Mouse (Mus musculus) midbrain, embryonic 14.5 days (tissue): ENCODE measurements at regions not wholly inside any gene's neighbourhood (a gene's known extent, or its start where the extent isn't known, plus 50 kb on each side); places are given as distances from the start of the nearest gene placed in this dataset.

ENCODE experiments used
- ATAC-seq: fragments of 200-750 bp; cut with Nextera tagmentation; 2 replicates; pipeline ENCODE4 v1.8.0; 2017; ENCODE audit warnings: moderate number of reproducible peaks, moderate library complexity; ENCODE audit not compliant: low FRiP score, low TSS enrichment
- DNase-seq: peaks from one replicate; pipeline ENCODE4 v3.0.0-alpha.2; 2015
- H3K27ac ChIP-seq: fragments of 300-500 bp; sonication (generic); replicated peaks from 2 replicates; pipeline ENCODE4 v1.5.1; 2014; ENCODE audit warnings: mild to moderate bottlenecking, low read depth, low read length, moderate library complexity
- H3K27me3 ChIP-seq: fragments of 300-500 bp; sonication (generic); 2 replicates; pipeline ENCODE4 v1.6.1; 2014; ENCODE audit warnings: low read length, control low read depth, mixed read lengths; ENCODE audit not compliant: control insufficient read depth, insufficient read depth
- H3K36me3 ChIP-seq: fragments of 300-500 bp; sonication (generic); 2 replicates; pipeline ENCODE4 v1.6.1; 2014; ENCODE audit warnings: low read length, control low read depth; ENCODE audit not compliant: control insufficient read depth, insufficient read depth
- H3K4me1 ChIP-seq: fragments of 300-500 bp; sonication (generic); 2 replicates; pipeline ENCODE4 v1.6.1; 2014; ENCODE audit warnings: mild to moderate bottlenecking, antibody characterized with exemption, low read length, control low read depth; ENCODE audit not compliant: control insufficient read depth, insufficient read depth
- H3K4me2 ChIP-seq: fragments of 300-500 bp; sonication (generic); 2 replicates; pipeline ENCODE4 v1.6.1; 2014; ENCODE audit warnings: mild to moderate bottlenecking, low read length, moderate library complexity
- H3K4me3 ChIP-seq: fragments of 300-500 bp; sonication (generic); replicated peaks from 2 replicates; pipeline ENCODE4 v1.5.1; 2014; ENCODE audit warnings: low read depth, low read length
- H3K9ac ChIP-seq: fragments of 300-500 bp; sonication (generic); replicated peaks from 2 replicates; pipeline ENCODE4 v1.6.1; 2014; ENCODE audit warnings: mild to moderate bottlenecking, low read length, moderate library complexity
- H3K9me3 ChIP-seq: fragments of 300-500 bp; sonication (generic); 2 replicates; pipeline ENCODE4 v1.6.1; 2016; ENCODE audit warnings: low read length, control low read depth, mixed read lengths; ENCODE audit not compliant: control insufficient read depth
- WGBS: fragments of 180-500 bp; shearing (Covaris S2); extraction: QIAGEN DNeasy Blood & Tissue Kit; methylation state at CpG from one replicate; pipeline ENCODE4 v1.1.7; 2014; 5-methylcytosine and 5-hydroxymethylcytosine counted together

DNA sequence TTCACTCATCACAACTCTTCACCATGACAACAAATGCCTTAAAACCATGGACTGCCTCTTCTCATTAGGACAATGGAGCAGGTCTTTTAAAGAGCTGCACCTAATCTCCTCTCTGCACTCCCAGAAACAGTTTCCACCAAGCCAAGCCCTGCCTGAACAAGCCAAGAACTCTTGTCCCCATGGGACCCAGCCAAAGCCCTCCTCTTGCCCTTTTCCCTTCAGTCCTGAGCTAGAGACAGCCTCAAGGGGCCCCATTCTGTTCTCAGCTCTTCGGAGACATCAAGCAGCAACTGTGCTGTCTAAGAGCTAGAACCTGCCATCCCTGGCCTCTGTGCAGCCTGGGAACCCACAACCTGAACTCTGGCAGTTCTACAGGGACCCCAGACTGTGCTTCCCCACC is 345.0 kb upstream of the Irak1bp1 start:
- no peak for ATAC-seq
- DNase-seq: no peak
- H3K4me3 ChIP-seq: no peak overlapping the region
- H3K4me1 ChIP-seq: no peaks in the 10 kb centered on the region
- H3K27ac ChIP-seq: no peak overlapping the region
- H3K36me3 ChIP-seq: no peaks in the 10 kb centered on the region
- H3K9ac ChIP-seq: no peak overlapping the region
- H3K27me3 ChIP-seq: no peaks in the 10 kb centered on the region
- 81% methylated on average over 1 of the region's 1 CpGs for WGBS
- no peak overlapping the region for H3K4me2 ChIP-seq
- peaks cover 3% of the 10 kb centered on the region; the same call in 1 of the 2 replicates for H3K9me3 ChIP-seq

GRCm38 (mm10) chr9:82493440-82493839 is 335.9 kb upstream of the Irak1bp1 start:
- no peak overlapping the region for H3K27ac ChIP-seq
- H3K36me3 ChIP-seq: no peaks in the 10 kb centered on the region
- no peak overlapping the region for H3K4me3 ChIP-seq
- H3K4me2 ChIP-seq: no peak overlapping the region
- DNase-seq (no peak), ATAC-seq (no peak)
- no peaks in the 10 kb centered on the region for H3K4me1 ChIP-seq
- H3K27me3 ChIP-seq: no peaks in the 10 kb centered on the region
- H3K9me3 ChIP-seq: no peaks in the 10 kb centered on the region
- H3K9ac ChIP-seq: no peak overlapping the region

GRCm38 (mm10) chr9:82510014-82510413 is 319.3 kb upstream of the Irak1bp1 start:
- Histone ChIP-seq H3K4me2 (no peak overlapping the region), H3K4me1 (no peaks in the 10 kb centered on the region), H3K4me3 (no peak overlapping the region), H3K27me3 (no peaks in the 10 kb centered on the region), H3K27ac (no peak overlapping the region), H3K9me3 (no peaks in the 10 kb centered on the region), H3K9ac (no peak overlapping the region), H3K36me3 (no peaks in the 10 kb centered on the region)
- 14% methylated on average over 2 of the region's 2 CpGs for WGBS
- no peak for ATAC-seq
- peak; percentile 58 for DNase-seq

GRCm38 (mm10) chr9:82518993-82519392 is 310.3 kb upstream of the Irak1bp1 start:
- DNase-seq (no peak), ATAC-seq (no peak)
- Histone ChIP-seq H3K27ac (no peak overlapping the region), H3K9ac (no peak overlapping the region), H3K27me3 (no peaks in the 10 kb centered on the region), H3K4me1 (no peaks in the 10 kb centered on the region), H3K4me3 (no peak overlapping the region), H3K4me2 (no peak overlapping the region), H3K9me3 (no peaks in the 10 kb centered on the region), H3K36me3 (no peaks in the 10 kb centered on the region)
- WGBS: 19% methylated on average over 1 of the region's 1 CpGs

- Histone ChIP-seq H3K36me3 (no peaks in the 10 kb centered on the region), H3K4me1 (no peaks in the 10 kb centered on the region), H3K27me3 (no peaks in the 10 kb centered on the region), H3K4me3 (no peak overlapping the region), H3K9me3 (no peaks in the 10 kb centered on the region), H3K4me2 (no peak overlapping the region), H3K27ac (no peak overlapping the region), H3K9ac (no peak overlapping the region)
- no peak for ATAC-seq
- WGBS: 80% methylated on average over 8 of the region's 8 CpGs
- no peak for DNase-seq
Measured at GRCm38 (mm10) chr9:82527867-82528385, 301.4 kb upstream of the Irak1bp1 start.

DNA sequence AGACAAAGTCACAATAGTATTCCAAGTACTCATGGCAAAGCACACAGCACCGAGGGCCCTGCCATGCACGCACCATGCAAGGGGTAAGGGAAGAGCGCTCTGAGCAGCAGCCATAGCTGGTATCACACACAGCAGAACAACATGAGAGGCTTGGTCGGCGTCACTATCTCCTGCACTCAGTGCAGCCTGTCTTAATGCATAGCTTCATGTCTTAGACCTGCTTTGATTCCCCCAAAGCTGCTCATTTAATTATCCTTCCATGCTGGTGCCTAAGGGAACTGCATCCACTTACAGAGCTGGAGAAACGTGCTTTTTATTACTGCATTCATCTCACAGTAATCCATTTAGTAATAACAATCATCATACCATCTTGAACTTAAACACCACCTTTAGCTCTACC is 276.6 kb upstream of the Irak1bp1 start:
- no peak overlapping the region for H3K4me3 ChIP-seq
- ATAC-seq: no peak
- H3K9me3 ChIP-seq: no peaks in the 10 kb centered on the region
- H3K27ac ChIP-seq: no peak overlapping the region
- no peaks in the 10 kb centered on the region for H3K27me3 ChIP-seq
- DNase-seq: no peak
- H3K9ac ChIP-seq: no peak overlapping the region
- H3K36me3 ChIP-seq: no peaks in the 10 kb centered on the region
- no peak overlapping the region for H3K4me2 ChIP-seq
- no peaks in the 10 kb centered on the region for H3K4me1 ChIP-seq
- 70% methylated on average over 6 of the region's 6 CpGs for WGBS

DNA sequence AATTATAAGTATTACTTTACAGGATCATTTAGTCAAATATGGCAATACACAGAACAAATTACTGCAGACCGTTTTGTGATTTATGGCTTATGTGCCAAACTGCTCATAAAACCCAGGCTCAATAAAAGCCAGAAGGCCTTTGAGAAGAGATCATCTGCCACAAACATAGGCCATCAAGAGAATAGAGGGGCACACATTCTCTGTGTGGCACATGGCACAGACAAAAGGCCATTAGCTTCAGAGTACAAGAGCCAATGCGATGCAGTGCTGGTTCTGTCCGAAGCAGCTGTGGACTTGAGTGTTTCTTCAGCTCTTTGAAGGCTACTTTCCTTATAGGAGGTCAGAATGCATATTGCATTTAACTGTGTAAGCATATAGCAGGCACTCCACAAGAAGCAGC is 276.1 kb upstream of the Irak1bp1 start:
- DNase-seq (no peak), ATAC-seq (no peak)
- H3K27ac ChIP-seq: no peak overlapping the region
- no peak overlapping the region for H3K4me2 ChIP-seq
- 79% methylated on average over 3 of the region's 3 CpGs for WGBS
- H3K4me3 ChIP-seq: no peak overlapping the region
- no peaks in the 10 kb centered on the region for H3K4me1 ChIP-seq
- no peaks in the 10 kb centered on the region for H3K9me3 ChIP-seq
- H3K9ac ChIP-seq: no peak overlapping the region
- H3K27me3 ChIP-seq: no peaks in the 10 kb centered on the region
- no peaks in the 10 kb centered on the region for H3K36me3 ChIP-seq

- no peaks in the 10 kb centered on the region for H3K27me3 ChIP-seq
- H3K4me3 ChIP-seq: no peak overlapping the region
- no peak overlapping the region for H3K9ac ChIP-seq
- WGBS: 69% methylated on average over 1 of the region's 1 CpGs
- no peaks in the 10 kb centered on the region for H3K36me3 ChIP-seq
- DNase-seq: peak; percentile 19
- H3K9me3 ChIP-seq: no peaks in the 10 kb centered on the region
- no peak for ATAC-seq
- H3K27ac ChIP-seq: no peak overlapping the region
- H3K4me2 ChIP-seq: no peak overlapping the region
- no peaks in the 10 kb centered on the region for H3K4me1 ChIP-seq
Measured at GRCm38 (mm10) chr9:82562551-82563465, 266.5 kb upstream of the Irak1bp1 start.
